Mouse (Mus musculus) limb, embryonic 11.5 days (tissue): ENCODE measurements around the gene Sec14l2. TPM values are rescaled to one million over a fixed set of nuclear protein-coding genes. Genes with fewer than 3 reads are reported as not detected.

Experiments used
- ATAC-seq: fragments of 200-750 bp; cut with Nextera tagmentation; 2 replicates; pipeline ENCODE4 v1.8.0; 2017; ENCODE audit warnings: low read depth; ENCODE audit not compliant: insufficient number of reproducible peaks, low FRiP score, low TSS enrichment
- DNase-seq: peaks from one replicate; pipeline ENCODE4 v3.0.0-alpha.2; 2015; ENCODE audit warnings: low spot score
- H3K27ac ChIP-seq: fragments of 300-500 bp; sonication (generic); replicated peaks from 2 replicates; pipeline ENCODE4 v1.5.1; 2014; ENCODE audit warnings: low read depth, mild to moderate bottlenecking, low read length
- H3K27me3 ChIP-seq: fragments of 300-500 bp; sonication (generic); 2 replicates; pipeline ENCODE4 v1.6.1; 2014; ENCODE audit warnings: mild to moderate bottlenecking, low read length, mixed read lengths; ENCODE audit not compliant: control insufficient read depth, insufficient read depth
- H3K36me3 ChIP-seq: fragments of 300-500 bp; sonication (generic); 2 replicates; pipeline ENCODE4 v1.6.1; 2014; ENCODE audit warnings: mild to moderate bottlenecking, low read length, moderate library complexity, mixed read lengths; ENCODE audit not compliant: control insufficient read depth, insufficient read depth
- H3K4me1 ChIP-seq: fragments of 300-500 bp; sonication (generic); 2 replicates; pipeline ENCODE4 v1.6.1; 2014; ENCODE audit warnings: low read length, mixed read lengths; ENCODE audit not compliant: control insufficient read depth, insufficient read depth
- H3K4me2 ChIP-seq: fragments of 300-500 bp; sonication (generic); 2 replicates; pipeline ENCODE4 v1.6.1; 2014; ENCODE audit warnings: low read depth, mild to moderate bottlenecking, moderate library complexity; ENCODE audit not compliant: severe bottlenecking
- H3K4me3 ChIP-seq: fragments of 300-500 bp; sonication (generic); 2 replicates; pipeline ENCODE4 v1.5.1; 2014; ENCODE audit warnings: low read depth, low read length
- H3K9ac ChIP-seq: fragments of 300-500 bp; sonication (generic); 2 replicates; pipeline ENCODE4 v1.6.1; 2014; ENCODE audit warnings: mild to moderate bottlenecking, low read length
- H3K9me3 ChIP-seq: fragments of 300-500 bp; sonication (generic); 2 replicates; pipeline ENCODE4 v1.6.1; 2016; ENCODE audit warnings: low read length; ENCODE audit not compliant: control insufficient read depth
- WGBS: fragments of 180-500 bp; shearing (Covaris S2); extraction: QIAGEN DNeasy Blood & Tissue Kit; methylation state at CpG from one replicate; pipeline ENCODE4 v1.1.7; 2014; 5-methylcytosine and 5-hydroxymethylcytosine counted together
- polyA plus RNA-seq: library from polyadenylated mRNA; unstranded; fragments of >200 nt; fragmentation: Nextera tagmentation; extraction: Ambion mirVana; gene quantifications from 2 replicates; pipeline ENCODE4 v1.2.1, GENCODE M21; 2014

Gene Sec14l2
- polyA plus RNA-seq, 1 experiment from 2014 or later, result 2.2 TPM

DNA sequence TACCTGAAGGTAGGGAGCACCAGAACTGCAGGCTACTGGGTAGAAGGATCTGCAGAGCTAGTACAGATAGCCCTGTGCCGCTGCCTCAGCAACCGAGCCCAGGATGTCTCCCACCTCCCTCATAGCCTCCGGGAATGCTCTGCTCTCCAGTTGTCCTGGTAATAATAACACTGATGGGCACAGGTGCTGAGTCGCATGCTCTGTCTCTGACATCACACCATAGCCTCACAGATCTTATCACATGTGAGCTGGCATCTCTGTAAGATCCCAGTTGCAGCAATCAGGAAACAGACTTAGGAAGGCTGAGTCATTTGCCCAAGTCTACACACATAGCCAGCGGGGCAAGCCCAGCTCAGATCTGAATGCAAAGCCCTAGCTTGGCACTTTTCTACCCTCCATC is 21.4 kb downstream of the Sec14l2 start:
- no peak overlapping the region for H3K4me3 ChIP-seq
- H3K36me3 ChIP-seq, result no peaks in the 10 kb centered on the region
- H3K27me3 ChIP-seq, result no peaks in the 10 kb centered on the region
- no peaks in the 10 kb centered on the region for H3K9me3 ChIP-seq
- no peak for DNase-seq
- no peak for ATAC-seq
- H3K4me1 ChIP-seq, result peaks cover 5% of the 10 kb centered on the region
- no peak overlapping the region for H3K9ac ChIP-seq
- 76% methylated on average over 5 of the region's 5 CpGs for WGBS
- H3K4me2 ChIP-seq, result no peak overlapping the region
- H3K27ac ChIP-seq, result no peak overlapping the region

GRCm38 (mm10) chr11:4099447-4099846 is 23.8 kb downstream of the Sec14l2 start:
- DNase-seq (no peak), ATAC-seq (no peak)
- H3K4me3 ChIP-seq, result no peak overlapping the region
- H3K9me3 ChIP-seq, result no peaks in the 10 kb centered on the region
- H3K4me2 ChIP-seq, result no peak overlapping the region
- H3K36me3 ChIP-seq, result no peaks in the 10 kb centered on the region
- H3K27ac ChIP-seq, result no peak overlapping the region
- 76% methylated on average over 3 of the region's 3 CpGs for WGBS
- H3K4me1 ChIP-seq, result peaks cover 14% of the 10 kb centered on the region
- no peaks in the 10 kb centered on the region for H3K27me3 ChIP-seq
- no peak overlapping the region for H3K9ac ChIP-seq

GRCm38 (mm10) chr11:4098816-4099215 is 24.4 kb downstream of the Sec14l2 start:
- 78% methylated on average over 7 of the region's 7 CpGs for WGBS
- no peaks in the 10 kb centered on the region for H3K27me3 ChIP-seq
- DNase-seq, result no peak
- H3K9me3 ChIP-seq, result no peaks in the 10 kb centered on the region
- H3K4me3 ChIP-seq, result no peak overlapping the region
- H3K9ac ChIP-seq, result no peak overlapping the region
- H3K4me1 ChIP-seq, result peaks cover 15% of the 10 kb centered on the region
- H3K36me3 ChIP-seq, result no peaks in the 10 kb centered on the region
- no peak overlapping the region for H3K27ac ChIP-seq
- H3K4me2 ChIP-seq, result no peak overlapping the region
- no peak for ATAC-seq

DNA sequence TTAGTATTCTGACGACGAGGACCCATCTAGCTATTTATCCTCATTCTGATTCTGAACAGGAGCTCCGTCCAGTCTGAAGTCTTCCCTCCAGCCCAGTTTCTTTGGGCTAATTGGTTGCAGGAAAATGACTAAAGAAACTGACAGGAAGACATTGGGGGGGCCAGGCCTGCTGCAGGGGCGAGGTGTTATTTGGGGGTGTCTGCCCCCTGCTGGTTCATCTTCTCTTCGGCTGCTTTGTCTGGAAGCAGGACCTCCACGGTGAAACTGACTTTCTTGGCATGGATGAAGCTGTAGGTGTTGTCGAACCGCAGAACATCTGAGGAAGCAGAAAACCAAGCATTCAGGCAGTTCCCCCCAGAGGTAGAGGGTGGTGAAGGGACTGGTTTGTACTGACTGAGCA is 25.1 kb downstream of the Sec14l2 start:
- Histone ChIP-seq H3K4me3 (no peak overlapping the region), H3K9ac (no peak overlapping the region), H3K4me1 (peaks cover 15% of the 10 kb centered on the region), H3K27ac (no peak overlapping the region), H3K9me3 (no peaks in the 10 kb centered on the region), H3K27me3 (no peaks in the 10 kb centered on the region), H3K4me2 (no peak overlapping the region), H3K36me3 (no peaks in the 10 kb centered on the region)
- ATAC-seq (no peak), DNase-seq (no peak)
- 69% methylated on average over 8 of the region's 8 CpGs for WGBS

DNA sequence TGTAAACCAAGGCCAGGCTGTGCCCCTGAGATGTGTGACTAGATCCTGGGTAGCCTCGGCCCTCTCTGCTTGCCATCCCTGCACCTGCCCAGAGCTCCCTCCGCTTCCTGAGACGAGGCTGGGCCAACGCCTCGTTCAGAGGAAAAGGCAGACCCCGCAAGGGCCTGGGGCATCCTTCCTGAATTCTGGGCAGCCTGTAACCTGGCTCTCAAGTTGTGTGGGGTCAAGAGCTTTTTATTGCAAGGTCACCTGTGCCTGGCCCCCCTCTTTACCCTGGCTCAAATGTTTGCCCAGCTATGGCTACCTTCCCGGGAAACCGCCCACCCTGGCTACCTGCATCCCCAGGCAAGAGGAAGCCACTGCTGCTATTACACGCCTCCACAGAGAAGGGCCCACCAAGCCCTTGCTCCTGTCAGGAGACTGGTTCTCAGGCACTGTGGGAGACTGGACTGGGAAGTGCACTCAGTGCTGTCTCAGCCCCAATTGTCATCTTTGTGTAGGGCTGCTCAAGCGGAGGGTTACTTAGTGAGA is 26.1 kb downstream of the Sec14l2 start:
- no peak for DNase-seq
- peak overlapping the region; percentile 49 for H3K4me3 ChIP-seq
- peak overlapping the region; percentile 0; the same call in 1 of the 2 replicates for H3K27ac ChIP-seq
- peak overlapping the region; percentile 72 for H3K4me2 ChIP-seq
- WGBS, result 34% methylated on average over 10 of the region's 10 CpGs
- no peaks in the 10 kb centered on the region for H3K9me3 ChIP-seq
- no peaks in the 10 kb centered on the region; the same call in 1 of the 2 replicates for H3K36me3 ChIP-seq
- peaks cover 15% of the 10 kb centered on the region for H3K4me1 ChIP-seq
- H3K27me3 ChIP-seq, result no peaks in the 10 kb centered on the region
- peak; percentile 23; the same call in 1 of the 2 replicates for ATAC-seq
- peak overlapping the region; percentile 52 for H3K9ac ChIP-seq

- 3% methylated on average over 45 of the region's 45 CpGs for WGBS
- no peaks in the 10 kb centered on the region for H3K27me3 ChIP-seq
- peak overlapping the region; percentile 72 for H3K4me2 ChIP-seq
- peak; percentile 97 for DNase-seq
- H3K36me3 ChIP-seq, result peaks cover 5% of the 10 kb centered on the region
- peak overlapping the region; percentile 55 for H3K9ac ChIP-seq
- H3K4me1 ChIP-seq, result peaks cover 15% of the 10 kb centered on the region
- peak; percentile 91 for ATAC-seq
- H3K9me3 ChIP-seq, result no peaks in the 10 kb centered on the region
- peak overlapping the region; percentile 67 for H3K27ac ChIP-seq
- H3K4me3 ChIP-seq, result peak overlapping the region; percentile 49
Observed at GRCm38 (mm10) chr11:4096054-4096984, 26.9 kb downstream of the Sec14l2 start.

GRCm38 (mm10) chr11:4095171-4096053 is 27.8 kb downstream of the Sec14l2 start, which contains the start of gene Mtfp1:
Gene Mtfp1 (minus strand): TSS chr11:4095445.
- H3K9me3 ChIP-seq, result no peaks in the 10 kb centered on the region
- DNase-seq (peak; percentile 71), ATAC-seq (no peak)
- H3K4me1 ChIP-seq, result peaks cover 15% of the 10 kb centered on the region
- peaks cover 11% of the 10 kb centered on the region for H3K36me3 ChIP-seq
- peak within 1 kb of the TSS; percentile 49 for H3K4me3 ChIP-seq
- H3K4me2 ChIP-seq, result peak within 1 kb of the TSS; percentile 72
- no peaks in the 10 kb centered on the region for H3K27me3 ChIP-seq
- peak within 1 kb of the TSS; percentile 55 for H3K9ac ChIP-seq
- 8% methylated on average over 34 of the region's 34 CpGs for WGBS
- peak within 1 kb of the TSS; percentile 67 for H3K27ac ChIP-seq
